Mouse (Mus musculus) cerebellum, adult 8-10 months (tissue): ENCODE data around the gene Nlrc4.
"Not testable (repeated sequence)": the region's sequence is repeated elsewhere in the genome, so short reads cannot be mapped to it uniquely, and the experiment has no call there.

Experiments used
- DNase-seq: peaks from one replicate; pipeline ENCODE4 v3.0.0; 2022

The Nlrc4 gene

DNA sequence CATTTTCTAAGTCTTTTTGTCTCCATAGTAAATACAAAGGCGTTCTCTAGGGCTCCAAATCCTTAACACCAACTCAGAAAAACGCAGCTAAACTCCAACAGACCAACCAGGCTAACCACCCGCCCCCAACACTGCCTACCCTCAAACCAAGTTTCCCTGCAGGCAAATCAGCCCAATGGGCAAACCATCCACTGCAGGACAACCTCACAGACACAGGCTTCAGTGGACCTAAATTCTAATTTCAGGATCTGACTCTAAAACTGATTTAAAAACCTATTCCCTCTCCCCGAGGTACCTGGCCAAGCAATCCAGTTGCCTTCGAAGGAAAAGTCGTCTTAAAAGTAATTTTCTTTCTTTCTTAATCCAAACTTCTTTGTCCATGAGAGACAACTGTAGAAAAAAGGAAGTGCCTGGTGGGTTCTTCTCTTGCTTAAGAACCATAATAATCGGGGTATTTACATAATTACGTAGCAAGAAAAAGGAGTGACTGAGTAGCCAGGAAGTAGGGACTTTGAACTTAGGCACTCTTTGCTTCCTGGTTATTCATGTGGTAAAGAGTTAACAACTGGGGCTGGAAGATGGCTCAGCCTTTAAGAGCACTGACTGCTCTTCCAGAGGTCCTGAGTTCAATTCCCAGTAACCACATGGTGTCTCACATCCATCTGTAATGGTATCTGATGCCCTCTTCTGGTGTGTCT lies at the start of gene Nlrc4:
Gene Nlrc4, minus strand, starts transcription at position 432 of the 698 bp plus-strand sequence.
- no peak for DNase-seq

DNA sequence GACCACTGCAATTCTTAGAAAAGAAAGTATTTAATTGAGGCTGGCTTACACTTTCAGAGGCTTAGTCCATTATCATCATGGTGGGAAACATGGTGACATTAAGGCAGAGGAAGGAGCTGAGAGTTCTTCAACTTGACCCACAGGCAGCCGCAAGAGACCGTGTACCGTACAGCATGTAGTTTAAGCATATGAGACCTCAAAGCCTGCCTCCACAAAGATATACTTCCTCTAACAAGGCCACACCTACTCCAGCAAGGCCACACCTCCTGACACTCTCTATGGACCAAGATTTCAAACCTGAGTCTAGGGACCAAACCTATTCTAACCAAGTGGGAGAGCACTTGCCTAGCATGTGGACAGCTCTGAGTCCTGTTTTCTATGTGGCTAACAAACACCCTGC lies 49.7 kb upstream of the Nlrc4 start:
- no peak for DNase-seq

DNA sequence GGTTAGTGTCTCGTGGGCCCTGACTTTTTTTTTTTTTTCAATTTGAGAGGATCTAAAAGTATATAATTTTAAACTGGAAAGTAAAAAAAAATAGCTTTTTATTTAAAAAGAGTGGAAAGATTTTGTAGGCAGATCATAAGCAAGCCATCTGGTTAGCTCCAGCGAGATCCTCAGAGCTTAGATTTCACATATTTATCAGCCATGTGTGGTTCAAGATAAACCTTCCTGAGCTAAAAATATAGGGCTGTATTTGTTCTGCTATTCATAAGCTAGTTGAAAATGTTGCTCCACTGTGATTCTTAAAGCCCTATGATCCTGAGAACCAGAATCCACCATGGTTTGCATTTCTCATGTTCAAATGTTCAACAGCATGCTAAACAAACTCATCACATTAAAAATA lies 49.0 kb upstream of the Nlrc4 start:
- no peak for DNase-seq

DNA sequence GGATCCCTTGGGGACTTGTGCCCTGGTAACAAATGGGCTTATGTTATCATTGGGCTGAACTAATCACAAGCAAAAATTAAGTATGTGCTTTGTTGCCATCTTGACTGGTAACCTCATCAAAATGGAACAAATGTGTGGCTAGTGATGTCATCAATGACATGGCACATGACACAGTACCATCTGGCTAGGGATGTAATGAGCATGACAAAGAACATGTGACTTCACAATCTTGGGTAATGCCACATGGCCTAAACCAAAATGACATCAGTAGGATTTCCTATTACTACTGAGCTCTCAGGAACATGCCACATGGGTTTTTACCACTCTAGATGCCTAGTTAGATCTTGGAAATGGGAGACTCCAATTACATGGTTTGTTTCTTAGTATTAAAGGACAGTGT lies 42.1 kb upstream of the Nlrc4 start:
- DNase-seq = no peak

DNA sequence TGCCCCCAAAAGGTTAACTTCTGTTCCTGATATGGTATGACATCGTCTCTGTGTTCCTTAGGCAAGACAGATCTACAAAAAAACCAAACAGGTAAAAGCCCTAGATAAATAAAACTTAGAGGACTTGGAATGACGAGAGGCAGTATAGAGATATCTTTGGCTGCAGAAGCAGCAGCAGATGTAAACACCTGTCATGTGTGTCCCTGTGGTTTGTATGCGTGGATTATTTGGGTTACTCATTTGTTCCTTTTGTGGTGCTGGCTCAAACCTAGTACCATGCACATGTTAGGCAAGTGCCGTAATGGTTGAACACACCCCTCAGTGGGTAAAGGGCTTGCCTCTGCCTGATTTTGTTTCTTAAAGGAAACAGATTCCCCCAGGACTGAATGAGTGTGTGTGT lies 41.3 kb upstream of the Nlrc4 start:
- DNase-seq = no peak

DNA sequence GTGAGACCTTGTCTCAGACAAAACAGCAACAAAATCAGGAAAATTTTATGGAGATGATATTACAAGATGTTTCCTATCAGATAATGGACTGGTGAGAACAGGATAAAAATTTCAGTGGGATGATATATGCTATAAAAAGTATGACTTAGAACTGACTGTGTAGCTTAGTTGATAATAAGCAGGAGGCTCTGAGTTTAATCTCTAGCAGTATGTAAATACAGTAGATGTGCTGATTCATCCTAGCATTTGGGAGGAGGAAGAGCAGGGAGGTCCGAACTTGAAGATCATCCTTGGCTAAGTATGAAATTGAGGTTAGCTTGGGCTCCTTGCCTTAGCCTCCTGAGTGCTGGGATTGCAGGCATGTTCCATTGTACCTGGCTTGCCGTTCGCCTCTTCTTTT lies 32.6 kb upstream of the Nlrc4 start:
- DNase-seq = no peak

DNA sequence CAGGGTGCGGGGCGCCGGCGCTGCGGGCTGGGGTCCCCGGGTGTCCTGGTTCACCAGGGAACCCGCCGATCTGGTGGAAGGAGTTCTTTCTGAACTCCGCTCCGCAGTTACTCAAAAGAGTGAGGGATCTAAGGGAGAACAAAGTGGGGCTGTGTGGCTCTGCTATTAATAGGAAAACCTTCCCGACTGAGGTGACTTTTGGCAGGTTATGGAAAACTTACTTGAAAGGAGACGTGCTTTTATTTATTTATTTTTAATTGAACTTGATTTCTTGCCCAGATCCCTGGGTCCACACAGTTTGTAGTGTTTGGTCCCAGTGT lies 30.9 kb upstream of the Nlrc4 start:
- no peak for DNase-seq

DNA sequence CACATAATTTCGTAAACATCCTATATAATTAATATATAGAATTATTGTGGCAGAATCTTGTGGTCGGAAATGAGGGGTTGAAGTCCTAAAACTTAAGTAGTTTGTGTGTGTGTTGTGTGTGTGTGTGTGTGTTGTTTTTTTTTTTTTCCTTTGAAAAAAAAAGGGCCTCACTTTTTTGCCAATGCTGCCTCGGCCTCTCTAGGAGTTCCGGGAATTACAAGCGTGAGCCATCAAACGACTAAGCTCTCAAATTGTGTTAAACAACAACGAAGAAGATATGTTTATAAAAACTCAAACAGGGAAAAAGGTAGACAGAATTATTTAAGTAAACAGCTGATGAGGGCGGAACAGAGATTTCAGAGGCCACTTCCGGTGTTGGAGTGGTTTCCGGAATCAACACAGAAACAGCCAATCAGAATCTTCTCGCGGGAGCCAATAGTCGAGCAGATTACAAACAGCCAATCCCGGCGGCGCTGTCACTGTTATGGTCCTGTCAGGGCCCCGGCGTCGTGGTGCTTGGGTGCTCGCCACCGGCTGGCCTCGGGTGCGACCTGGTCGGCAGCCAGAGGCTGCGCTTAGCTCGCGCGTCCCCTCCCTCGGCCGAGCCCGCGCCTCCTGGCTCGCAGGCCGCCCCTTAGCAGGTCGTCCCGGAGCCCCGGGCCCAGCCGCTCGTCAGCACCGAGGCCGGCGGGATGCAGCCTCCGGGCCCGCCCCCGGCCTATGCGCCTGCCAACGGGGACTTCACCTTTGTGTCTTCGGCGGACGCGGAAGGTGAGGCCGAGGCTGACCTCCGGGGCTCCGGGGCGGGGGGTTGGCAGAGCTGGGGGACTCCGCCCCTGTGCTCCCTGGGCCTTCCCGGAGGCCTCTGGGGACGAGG lies 30.3 kb upstream of the Nlrc4 start, which contains the start of gene Yipf4:
Gene Yipf4, plus strand, starts transcription at position 470 of the 877 bp plus-strand sequence.
- peak; percentile 98 for DNase-seq

DNA sequence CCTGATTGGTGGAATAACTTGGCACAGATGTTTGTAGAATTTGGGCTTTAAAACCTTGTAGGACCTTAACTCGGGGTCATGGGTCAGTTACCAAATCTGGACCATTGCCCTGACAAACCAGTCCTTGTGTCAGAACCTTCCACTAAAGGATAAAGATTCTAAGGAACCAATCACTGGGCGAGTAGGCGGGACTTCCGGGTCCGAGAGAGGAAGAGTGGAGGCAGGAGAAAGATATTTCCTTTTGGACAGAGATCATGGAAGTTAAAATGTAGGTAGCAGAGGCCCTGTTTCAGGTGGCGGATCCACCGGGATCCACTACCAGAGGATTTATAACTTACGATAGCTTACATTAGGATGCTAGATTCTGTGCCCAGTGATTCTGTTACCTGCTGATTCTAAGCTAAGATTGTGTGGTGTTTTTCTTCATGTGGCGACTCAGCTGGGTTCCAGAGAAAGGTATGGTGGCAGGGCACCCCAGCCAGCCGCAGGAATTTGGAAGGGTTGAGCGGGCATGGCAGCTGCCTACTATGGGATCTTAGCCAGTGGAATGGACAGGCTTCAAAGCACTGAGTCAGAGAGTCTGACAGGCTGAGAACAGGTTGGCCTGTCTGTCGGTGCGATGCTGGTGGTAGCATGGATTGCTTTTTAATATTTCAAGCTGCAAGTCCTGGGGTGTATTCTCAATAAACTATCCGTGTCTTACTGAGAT lies 21.6 kb upstream of the Nlrc4 start:
- DNase-seq = no peak

DNA sequence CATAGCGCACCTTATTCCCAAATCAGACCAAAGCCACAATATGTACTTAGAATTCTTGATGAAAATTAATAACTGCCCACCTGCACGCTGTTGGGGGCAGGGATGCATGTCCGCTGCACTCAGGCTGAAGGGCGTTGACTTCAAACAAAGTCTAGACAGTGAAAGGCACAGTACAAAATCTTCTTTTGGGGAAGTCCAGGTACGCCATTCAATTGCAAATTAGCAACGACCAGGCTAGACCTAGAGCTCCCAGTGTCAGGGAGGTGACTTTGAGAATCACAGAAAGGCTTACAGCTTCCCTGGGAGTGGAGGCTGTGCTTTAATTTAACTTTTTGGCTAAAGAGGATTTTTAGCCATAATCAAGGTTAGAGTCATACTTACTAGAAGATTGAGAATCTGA lies 11.2 kb upstream of the Nlrc4 start:
- DNase-seq = not testable (repeated sequence)

DNA sequence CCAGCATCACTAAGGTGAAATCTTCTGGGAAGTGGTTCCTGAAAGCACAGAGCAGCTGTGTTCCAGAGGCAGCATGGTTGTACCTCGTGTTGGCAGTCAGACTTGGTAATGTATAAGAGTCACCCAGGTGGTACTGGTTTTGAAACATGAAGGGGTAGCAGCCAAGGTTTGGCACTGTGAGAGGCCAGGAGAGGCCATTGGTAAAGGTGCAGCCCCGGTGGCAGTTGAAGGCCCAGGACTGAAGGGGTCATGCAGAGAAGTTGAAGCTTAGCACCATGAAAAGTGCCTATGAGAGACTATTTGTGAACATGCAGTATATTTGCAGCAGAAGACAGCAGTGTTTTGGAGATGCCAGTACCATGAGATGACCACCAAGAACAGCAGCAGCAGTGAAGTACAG lies 9.0 kb upstream of the Nlrc4 start:
- DNase-seq = not testable (repeated sequence)

DNA sequence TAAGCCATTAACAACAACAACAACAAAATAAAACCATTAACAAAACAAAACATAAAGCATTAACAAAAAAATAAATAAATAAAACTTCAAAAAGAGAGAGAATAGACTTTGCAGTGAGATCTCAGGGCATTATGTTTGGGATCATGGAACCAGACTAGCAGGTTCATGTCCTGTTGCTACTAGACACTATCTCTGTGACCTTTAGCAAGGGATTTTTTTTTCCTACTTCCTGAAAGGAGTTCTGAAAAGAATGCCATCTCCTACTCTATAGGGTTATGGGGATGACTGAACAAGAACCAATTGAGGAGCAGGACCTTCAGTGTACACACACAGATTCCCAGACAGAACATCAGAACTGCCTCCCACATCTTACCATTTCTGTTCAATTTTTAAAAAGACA lies 4.6 kb upstream of the Nlrc4 start:
- no peak for DNase-seq

DNA sequence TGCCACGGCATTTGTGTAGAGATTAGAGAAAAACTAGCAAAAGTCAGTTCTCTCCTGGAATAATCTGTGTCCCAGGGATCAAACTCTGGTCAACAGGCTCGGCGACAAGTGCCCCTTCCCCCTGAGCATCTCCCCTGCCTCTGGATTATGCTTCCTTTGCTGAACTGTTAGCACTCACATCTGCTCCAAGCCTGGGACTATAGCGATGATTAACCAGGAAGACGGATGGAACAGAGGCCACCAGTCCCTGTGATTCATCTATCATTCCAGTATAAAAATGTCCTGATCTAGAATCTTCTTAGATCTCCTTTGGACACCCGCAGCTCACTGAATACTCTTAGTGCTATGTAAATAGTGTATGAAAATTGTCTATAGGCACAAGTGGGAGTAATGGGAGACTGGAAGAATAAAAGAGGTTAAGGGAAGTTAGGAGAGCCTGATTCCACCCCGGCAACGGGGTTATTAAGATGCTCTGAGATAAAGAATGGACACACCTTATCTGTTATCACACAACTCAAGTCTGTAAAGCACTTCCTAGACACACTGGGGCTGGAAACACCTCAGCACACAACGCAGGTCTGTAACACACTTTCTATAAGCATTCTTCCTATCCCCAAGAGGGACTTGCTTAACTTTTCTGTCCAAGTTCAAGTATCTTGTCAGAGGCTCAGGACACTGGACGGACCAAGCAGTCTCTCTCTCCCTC lies 817 bp downstream of the Nlrc4 start:
- no peak for DNase-seq

DNA sequence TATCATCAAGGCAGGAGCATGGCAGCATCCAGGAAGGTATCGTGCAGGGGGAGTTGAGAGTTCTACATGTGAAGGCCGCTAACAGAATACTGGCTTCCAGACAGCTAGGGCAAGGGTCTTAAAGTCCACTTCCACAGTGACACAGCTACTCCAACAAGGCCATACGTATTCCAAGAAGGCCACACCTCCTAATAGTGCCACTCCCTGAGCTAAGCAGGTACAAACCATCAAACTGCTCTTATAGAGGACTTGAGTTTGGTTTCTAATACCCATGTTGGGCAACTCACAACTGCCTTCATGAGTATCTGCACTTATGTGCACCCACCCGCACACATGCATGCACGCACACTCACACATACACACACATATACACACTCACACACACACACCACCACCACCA lies 2.1 kb downstream of the Nlrc4 start:
- DNase-seq = no peak

DNA sequence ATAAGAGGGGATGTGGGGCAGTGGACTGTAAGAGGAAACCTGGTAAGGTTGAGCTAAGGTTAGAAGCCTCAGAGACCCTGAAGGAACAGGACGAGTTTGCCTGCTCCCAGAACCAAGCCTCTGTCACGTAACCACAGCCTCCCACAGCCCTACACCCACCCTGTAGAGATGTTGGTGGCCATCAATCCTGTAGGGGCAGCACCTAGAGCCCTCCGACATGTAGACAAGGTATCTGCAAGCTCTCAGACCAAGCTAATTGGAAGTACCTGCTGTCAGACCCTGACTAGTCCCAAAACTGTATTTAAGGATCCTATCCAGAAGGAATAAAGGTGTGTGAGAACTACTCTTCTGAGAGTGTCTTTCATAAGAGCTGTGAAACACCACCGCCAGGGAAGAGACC lies 3.5 kb downstream of the Nlrc4 start:
- DNase-seq = no peak

DNA sequence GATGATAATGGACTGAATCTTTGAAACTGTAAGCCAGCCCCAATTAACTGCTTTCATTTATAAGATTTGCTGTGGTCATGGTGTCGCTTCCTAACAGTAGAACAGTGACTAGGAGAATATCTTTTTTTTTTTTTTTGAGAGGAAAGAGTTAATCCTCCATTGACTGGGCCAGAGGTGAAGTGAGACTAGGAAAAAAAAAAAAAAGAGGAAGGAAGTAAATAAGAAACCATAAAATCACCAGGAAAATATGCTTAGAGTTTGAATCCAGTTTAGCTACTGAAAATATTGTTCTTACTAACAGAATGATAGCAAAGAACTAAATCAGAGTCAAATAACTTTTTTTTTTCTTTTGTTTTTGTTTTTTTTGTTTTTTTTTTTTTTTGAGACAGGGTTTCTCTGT lies 4.3 kb downstream of the Nlrc4 start:
- no peak for DNase-seq

DNA sequence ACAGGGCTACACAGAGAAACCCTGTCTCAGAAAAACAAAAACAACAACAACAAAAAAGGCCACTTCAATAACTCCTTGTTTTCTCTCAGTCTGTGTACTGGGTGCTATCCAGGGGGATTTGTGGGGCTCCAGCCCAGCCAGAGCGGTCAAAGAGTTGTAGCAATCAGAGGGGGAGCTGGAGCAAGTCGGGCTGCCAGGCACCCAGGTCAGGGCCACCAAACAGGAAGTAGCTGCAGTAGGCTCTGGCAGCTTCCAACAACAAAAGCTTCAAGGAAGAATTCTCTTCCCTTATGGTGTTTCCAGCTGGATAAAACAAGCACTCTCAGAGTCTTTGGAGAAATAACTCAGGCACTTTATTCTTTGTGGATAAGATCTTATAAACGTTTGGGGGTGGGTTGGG lies 5.0 kb downstream of the Nlrc4 start:
- DNase-seq = no peak

DNA sequence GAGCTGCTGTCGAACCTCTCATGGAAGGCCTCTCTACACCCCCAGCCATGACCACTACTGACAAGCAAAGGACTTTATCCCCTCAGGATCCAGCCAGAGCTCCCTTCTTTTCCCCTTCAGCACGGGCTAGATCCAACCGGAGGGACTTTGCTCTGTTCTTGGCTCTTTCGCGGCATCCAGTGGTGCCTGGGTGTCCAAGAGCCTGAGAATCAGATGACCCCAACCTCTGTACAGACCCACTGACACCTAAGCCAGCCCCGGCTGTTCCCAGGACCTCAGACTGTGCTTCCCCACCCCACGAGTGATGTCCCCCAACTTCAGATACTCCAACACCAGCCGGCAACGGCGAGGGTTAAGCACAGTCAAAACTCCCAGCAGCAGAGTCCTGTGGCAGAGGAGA lies 9.2 kb downstream of the Nlrc4 start:
- no peak for DNase-seq

DNA sequence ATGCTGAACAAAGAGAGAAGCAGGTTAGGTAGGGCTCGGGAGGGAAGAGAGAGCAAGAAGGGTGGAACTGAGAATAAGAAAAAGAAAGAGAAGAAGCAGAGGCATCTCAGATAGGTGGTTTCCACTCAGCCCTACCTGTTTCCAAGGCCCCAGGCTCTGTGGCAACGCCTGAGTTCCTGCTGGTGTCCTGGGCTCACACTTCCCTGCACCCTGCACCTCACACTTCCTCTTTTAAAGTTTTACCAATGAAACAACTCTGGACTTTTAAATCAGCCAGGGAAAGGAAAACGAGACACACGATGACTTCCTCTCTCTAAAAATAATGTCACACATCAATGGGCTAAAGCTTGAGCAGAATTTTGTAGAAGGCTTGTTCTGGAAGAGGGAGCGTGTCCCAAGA lies 18.5 kb downstream of the Nlrc4 start:
- DNase-seq = no peak

DNA sequence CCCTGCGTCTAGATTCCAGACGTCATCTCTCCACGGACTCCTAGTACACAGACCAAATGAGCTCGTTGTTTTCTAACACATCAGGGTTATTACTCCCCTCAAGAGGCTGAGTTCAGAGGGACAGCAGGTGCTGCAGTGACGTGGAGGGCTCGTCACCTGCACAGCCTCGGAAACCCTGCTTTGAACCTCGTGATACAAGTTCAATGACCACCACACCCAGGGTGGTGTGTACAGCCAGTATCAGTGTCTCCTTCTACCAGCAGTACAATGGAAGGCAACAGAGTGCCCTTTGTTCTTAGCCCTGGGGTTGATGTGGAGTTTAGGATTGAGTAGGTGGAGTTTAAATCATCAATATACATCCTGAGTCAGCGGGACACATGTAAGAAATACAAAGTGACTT lies 21.2 kb downstream of the Nlrc4 start:
- DNase-seq = no peak

DNA sequence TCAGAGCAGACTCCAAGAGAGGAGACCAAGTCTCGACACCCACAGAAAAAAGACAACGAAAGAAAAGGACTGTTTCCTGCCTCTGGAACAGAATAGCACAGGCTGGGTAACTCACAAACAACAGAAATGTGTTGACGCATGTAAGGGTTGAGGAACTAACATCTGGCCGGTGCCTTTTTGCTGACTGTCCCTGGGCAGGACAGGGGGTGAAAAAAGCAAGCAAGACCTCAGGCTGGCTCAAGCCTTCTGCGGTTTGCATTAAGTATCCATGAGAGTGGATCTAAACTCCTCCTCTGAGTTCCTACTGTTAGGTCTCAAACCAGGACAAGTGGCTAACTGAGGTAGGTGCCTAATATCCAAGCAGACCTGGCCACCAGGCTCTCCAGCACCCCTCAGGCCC lies 26.3 kb downstream of the Nlrc4 start:
- no peak for DNase-seq

DNA sequence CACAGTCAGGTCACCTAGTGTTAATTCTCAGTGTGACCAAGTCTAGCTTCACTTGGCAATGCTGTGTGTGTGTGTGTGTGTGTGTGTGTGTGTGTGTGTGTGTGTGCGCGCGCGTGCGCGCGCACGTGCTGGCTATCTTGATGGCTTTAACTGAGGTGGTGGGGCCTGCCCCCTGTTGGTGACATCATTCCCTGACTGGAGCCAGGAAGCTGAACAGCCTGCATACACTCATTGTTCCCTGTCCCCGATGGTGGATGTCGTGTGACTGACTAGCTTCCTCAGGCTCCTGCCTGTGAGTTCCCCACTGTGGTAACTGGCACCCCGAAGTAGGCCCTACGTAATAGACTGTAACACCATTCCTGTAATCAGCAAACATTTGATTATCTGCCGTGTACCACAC lies 27.5 kb downstream of the Nlrc4 start:
- DNase-seq = no peak

DNA sequence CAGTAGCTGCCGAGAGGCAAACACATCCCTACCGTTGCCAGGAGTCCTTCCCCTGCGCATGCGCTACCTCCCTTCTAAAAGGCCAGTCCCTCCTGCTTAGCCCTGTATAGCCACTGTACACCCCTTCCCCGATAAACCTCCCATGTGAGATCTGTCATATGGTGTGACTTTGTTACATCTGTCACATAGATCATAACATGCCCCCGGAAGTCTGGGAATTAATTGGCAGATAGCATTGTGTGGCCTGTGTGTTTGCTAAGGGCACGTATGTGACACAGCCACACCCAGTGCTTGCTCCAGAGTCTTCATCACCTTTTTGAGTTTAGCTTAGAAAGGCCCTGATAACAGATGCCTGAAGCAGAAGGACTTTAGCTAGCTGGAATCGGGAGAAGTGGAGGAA lies 28.9 kb downstream of the Nlrc4 start:
- DNase-seq = no peak
